Mouse (Mus musculus) layer of hippocampus, adult 2 months (tissue): ENCODE measurements at regions not wholly inside any gene's neighbourhood (a gene's known extent, or its start where the extent isn't known, plus 50 kb on each side); places are given as distances from the start of the nearest gene placed in this dataset.
A peak's percentile ranks its signal among the peaks of the same experiment; 100 is the strongest.

Source experiments
- DNase-seq, 2 experiments: peaks; one replicate each; pipeline ENCODE4 v3.0.0; 2022; ENCODE audit warnings: low spot score in 2 of 2
- H3K27ac ChIP-seq: fragments of 200-600 bp; 2 replicates; pipeline ENCODE4 v1.8.1; 2022
- H3K4me3 ChIP-seq: fragments of 200-600 bp; 2 replicates; pipeline ENCODE4 v1.8.1; 2022; ENCODE audit warnings: mild to moderate bottlenecking
- CTCF ChIP-seq: fragments of 200-600 bp; conservative IDR thresholded peaks from 2 replicates; pipeline ENCODE4 v1.8.1; 2022; ENCODE audit warnings: antibody characterized with exemption, mild to moderate bottlenecking, moderate library complexity

- DNase-seq = no peak
- TF ChIP-seq CTCF = no peak
- Histone ChIP-seq H3K27ac (no peak overlapping the region), H3K4me3 (no peak overlapping the region)
Measured at GRCm38 (mm10) chr4:150781304-150781703, 72.4 kb upstream of the Errfi1 start.

GRCm38 (mm10) chr4:150779340-150779739 lies 74.4 kb upstream of the Errfi1 start:
- TF ChIP-seq CTCF = no peak
- no peak for DNase-seq
- H3K27ac ChIP-seq = no peak overlapping the region
- H3K4me3 ChIP-seq = no peak overlapping the region

GRCm38 (mm10) chr4:150778683-150779082 lies 75.0 kb upstream of the Errfi1 start:
- TF ChIP-seq CTCF = no peak
- Histone ChIP-seq H3K4me3 (no peak overlapping the region), H3K27ac (no peak overlapping the region)
- no peak for DNase-seq

- peak in 1 of 2 experiments; percentile 24 for DNase-seq
- Histone ChIP-seq H3K4me3 (no peak overlapping the region), H3K27ac (peak overlapping the region; percentile 2; the same call in 1 of the 2 replicates)
- TF ChIP-seq CTCF = no peak
Measured at GRCm38 (mm10) chr4:150775695-150776521, 77.8 kb upstream of the Errfi1 start.

- Histone ChIP-seq H3K4me3 (no peak overlapping the region), H3K27ac (no peak overlapping the region; the same call in 1 of the 2 replicates)
- TF ChIP-seq CTCF = no peak
- DNase-seq = no peak
Measured at GRCm38 (mm10) chr4:150775281-150775680, 78.4 kb upstream of the Errfi1 start.

- DNase-seq = no peak
- no peak overlapping the region for H3K4me3 ChIP-seq
- H3K27ac ChIP-seq = no peak overlapping the region
- peak; percentile 27 for TF ChIP-seq CTCF
Measured at GRCm38 (mm10) chr4:150774289-150774914, 79.3 kb upstream of the Errfi1 start.

- H3K27ac ChIP-seq = no peak overlapping the region
- TF ChIP-seq CTCF = no peak
- no peak for DNase-seq
- no peak overlapping the region for H3K4me3 ChIP-seq
Measured at GRCm38 (mm10) chr4:150771922-150772651, 81.6 kb upstream of the Errfi1 start.

- no peak overlapping the region for H3K27ac ChIP-seq
- DNase-seq = no peak
- no peak for TF ChIP-seq CTCF
- no peak overlapping the region for H3K4me3 ChIP-seq
Measured at GRCm38 (mm10) chr4:150771469-150771868, 82.2 kb upstream of the Errfi1 start.

- DNase-seq = no peak
- no peak overlapping the region for H3K4me3 ChIP-seq
- no peak for TF ChIP-seq CTCF
Measured at GRCm38 (mm10) chr4:150769043-150769442, 84.7 kb upstream of the Errfi1 start.

GRCm38 (mm10) chr4:150758467-150759237 lies 95.1 kb upstream of the Errfi1 start:
- no peak for TF ChIP-seq CTCF
- no peak for DNase-seq
- Histone ChIP-seq H3K4me3 (no peak overlapping the region), H3K27ac (no peak overlapping the region)

More at GRCm38 (mm10) chr4:150769043-150769442, 84.7 kb upstream of the Errfi1 start:
- no peak overlapping the region for H3K27ac ChIP-seq

GRCm38 (mm10) chr4:150757815-150758426 lies 95.8 kb upstream of the Errfi1 start:
- Histone ChIP-seq H3K4me3 (no peak overlapping the region), H3K27ac (no peak overlapping the region)
- no peak for DNase-seq
- TF ChIP-seq CTCF = no peak

GRCm38 (mm10) chr4:150757291-150757741 lies 96.4 kb upstream of the Errfi1 start:
- Histone ChIP-seq H3K27ac (no peak overlapping the region), H3K4me3 (no peak overlapping the region)
- peak; percentile 48 for TF ChIP-seq CTCF
- no peak for DNase-seq
